Mouse (Mus musculus) liver, adult 2 months (tissue): Measurements from ENCODE around the gene Ints14.

ENCODE experiments used
- CTCF ChIP-seq: fragments of 200-500 bp; IDR thresholded peaks from 2 replicates; pipeline ENCODE4 v1.5.1; 2011; ENCODE audit warnings: low read depth, low read length, control low read depth
- POLR2A ChIP-seq: fragments of 200-500 bp; IDR thresholded peaks from 2 replicates; pipeline ENCODE4 v1.6.1; 2011; ENCODE audit warnings: low read length, control low read depth; ENCODE audit not compliant: insufficient read depth; ENCODE audit errors: extremely low read depth

DNA sequence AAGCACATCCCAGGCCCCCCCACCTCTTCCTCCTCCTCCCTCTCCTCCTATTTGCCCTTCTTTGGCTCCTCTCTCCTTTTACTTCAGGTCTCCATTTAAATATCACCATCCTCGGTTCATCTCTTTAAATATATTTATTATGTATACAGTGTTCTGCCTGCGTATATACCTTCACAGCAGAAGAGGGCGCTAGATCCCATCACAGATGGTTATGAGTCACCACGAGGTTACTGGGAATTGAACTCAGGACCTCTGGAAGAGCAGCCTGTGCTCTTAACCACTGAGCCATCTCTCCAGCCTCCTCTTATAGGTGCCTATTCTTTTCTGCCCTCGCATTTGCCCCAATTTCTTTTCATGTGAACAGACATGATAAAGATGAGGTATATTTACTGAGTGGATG lies 23.2 kb upstream of the Ints14 start:
- TF ChIP-seq POLR2A (no peak), CTCF (no peak)
